Mouse (Mus musculus): ENCODE results near the gene Hhipl1. TPM values are rescaled to one million over a fixed set of nuclear protein-coding genes. Genes with fewer than 3 reads are reported as not detected.

The Hhipl1 gene
- polyA plus RNA-seq, 1 experiment from 2014 or later, result 0.69 TPM

GRCm38 (mm10) chr12:108317201-108317738, 11.2 kb downstream of the Hhipl1 start:
- Histone ChIP-seq H3K9me3 (no peaks in the 10 kb centered on the region), H3K4me3 (no peak overlapping the region), H3K27ac (no peak overlapping the region), H3K9ac (no peak overlapping the region), H3K4me2 (no peak overlapping the region), H3K4me1 (peaks cover 28% of the 10 kb centered on the region), H3K36me3 (no peaks in the 10 kb centered on the region), H3K27me3 (peaks cover 81% of the 10 kb centered on the region)
- no peak for ATAC-seq (ENCODE audit: insufficient number of reproducible peaks, insufficient read depth, low FRiP score, low TSS enrichment, low read depth)
- 8% methylated on average over 9 of the region's 9 CpGs for WGBS

- H3K27me3 ChIP-seq, result peaks cover 81% of the 10 kb centered on the region
Measured at GRCm38 (mm10) chr12:108317826-108318430, 11.9 kb downstream of the Hhipl1 start.

GRCm38 (mm10) chr12:108318499-108318898, 12.4 kb downstream of the Hhipl1 start:
- H3K27ac ChIP-seq, result no peak overlapping the region
- no peaks in the 10 kb centered on the region for H3K36me3 ChIP-seq
- H3K9me3 ChIP-seq, result no peaks in the 10 kb centered on the region
- 4% methylated on average over 37 of the region's 37 CpGs for WGBS
- ATAC-seq (ENCODE audit: insufficient number of reproducible peaks, insufficient read depth, low FRiP score, low TSS enrichment, low read depth), result no peak
- H3K27me3 ChIP-seq, result peaks cover 79% of the 10 kb centered on the region
- H3K9ac ChIP-seq, result 0 out of 2 replicates have a peak overlapping the region, but pooled peaks have one; percentile 40
- peaks cover 28% of the 10 kb centered on the region for H3K4me1 ChIP-seq
- peak overlapping the region; percentile 53 for H3K4me2 ChIP-seq
- H3K4me3 ChIP-seq, result peak overlapping the region; percentile 24

More at GRCm38 (mm10) chr12:108317826-108318430, 11.9 kb downstream of the Hhipl1 start:
- no peak for ATAC-seq (ENCODE audit: insufficient number of reproducible peaks, insufficient read depth, low FRiP score, low TSS enrichment, low read depth)
- Histone ChIP-seq H3K27ac (no peak overlapping the region), H3K36me3 (no peaks in the 10 kb centered on the region), H3K9ac (0 out of 2 replicates have a peak overlapping the region, but pooled peaks have one; percentile 40), H3K4me3 (peak overlapping the region; percentile 24), H3K4me1 (peaks cover 28% of the 10 kb centered on the region), H3K4me2 (peak overlapping the region; percentile 53), H3K9me3 (no peaks in the 10 kb centered on the region)
- 12% methylated on average over 18 of the region's 18 CpGs for WGBS

GRCm38 (mm10) chr12:108320096-108320495, 14.0 kb downstream of the Hhipl1 start:
- no peaks in the 10 kb centered on the region for H3K36me3 ChIP-seq
- no peak overlapping the region for H3K4me2 ChIP-seq
- peaks cover 71% of the 10 kb centered on the region for H3K27me3 ChIP-seq
- 9% methylated on average over 8 of the region's 8 CpGs for WGBS
- H3K9me3 ChIP-seq, result no peaks in the 10 kb centered on the region
- no peak for ATAC-seq (ENCODE audit: insufficient number of reproducible peaks, insufficient read depth, low FRiP score, low TSS enrichment, low read depth)
- H3K27ac ChIP-seq, result no peak overlapping the region
- H3K9ac ChIP-seq, result no peak overlapping the region
- H3K4me1 ChIP-seq, result peaks cover 28% of the 10 kb centered on the region
- no peak overlapping the region for H3K4me3 ChIP-seq

DNA sequence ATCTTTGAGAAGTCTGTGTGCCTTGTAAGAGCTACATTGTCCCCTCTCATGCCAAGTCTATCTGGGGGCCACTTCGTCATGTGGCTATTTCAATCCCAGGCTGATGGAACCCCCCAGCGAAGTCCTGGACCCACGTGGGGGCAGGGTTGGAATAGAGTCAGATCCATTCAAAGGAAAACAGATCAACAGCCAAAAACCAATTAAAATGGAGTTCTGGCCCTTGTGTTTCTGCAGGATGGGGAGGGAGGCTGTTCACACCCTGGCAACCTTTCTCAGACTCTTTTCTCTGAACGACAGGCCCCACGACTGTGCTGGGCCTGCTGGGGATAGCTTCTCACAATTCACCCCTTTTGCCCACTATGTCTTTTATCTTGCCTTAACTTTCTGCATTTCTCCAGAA, 20.3 kb downstream of the Hhipl1 start:
- H3K27me3 ChIP-seq, result peaks cover 64% of the 10 kb centered on the region
- no peaks in the 10 kb centered on the region for H3K9me3 ChIP-seq
- WGBS, result 56% methylated on average over 5 of the region's 5 CpGs
- H3K4me2 ChIP-seq, result no peak overlapping the region
- no peaks in the 10 kb centered on the region for H3K36me3 ChIP-seq
- no peak overlapping the region for H3K9ac ChIP-seq
- ATAC-seq (ENCODE audit: insufficient number of reproducible peaks, insufficient read depth, low FRiP score, low TSS enrichment, low read depth), result no peak
- peaks cover 13% of the 10 kb centered on the region for H3K4me1 ChIP-seq
- no peak overlapping the region for H3K27ac ChIP-seq
- no peak overlapping the region for H3K4me3 ChIP-seq

GRCm38 (mm10) chr12:108327889-108328491, 21.9 kb downstream of the Hhipl1 start:
- Histone ChIP-seq H3K4me1 (peaks cover 15% of the 10 kb centered on the region), H3K27me3 (peaks cover 62% of the 10 kb centered on the region), H3K9me3 (no peaks in the 10 kb centered on the region), H3K27ac (no peak overlapping the region), H3K9ac (peak overlapping the region; percentile 64), H3K4me2 (peak overlapping the region; percentile 82), H3K4me3 (peak overlapping the region; percentile 48), H3K36me3 (no peaks in the 10 kb centered on the region)
- 3% methylated on average over 66 of the region's 66 CpGs for WGBS
- no peak for ATAC-seq (ENCODE audit: insufficient number of reproducible peaks, insufficient read depth, low FRiP score, low TSS enrichment, low read depth)

GRCm38 (mm10) chr12:108333056-108333455, 27.0 kb downstream of the Hhipl1 start:
- Histone ChIP-seq H3K4me1 (peaks cover 22% of the 10 kb centered on the region), H3K27ac (no peak overlapping the region), H3K4me2 (peak overlapping the region; percentile 99), H3K27me3 (peaks cover 68% of the 10 kb centered on the region), H3K9ac (peak overlapping the region; percentile 38; the same call in 1 of the 2 replicates), H3K9me3 (no peaks in the 10 kb centered on the region), H3K4me3 (peak overlapping the region; percentile 68), H3K36me3 (no peaks in the 10 kb centered on the region)
- WGBS, result under 1% methylated on average over 16 of the region's 16 CpGs
- ATAC-seq (ENCODE audit: insufficient number of reproducible peaks, insufficient read depth, low FRiP score, low TSS enrichment, low read depth), result no peak

DNA sequence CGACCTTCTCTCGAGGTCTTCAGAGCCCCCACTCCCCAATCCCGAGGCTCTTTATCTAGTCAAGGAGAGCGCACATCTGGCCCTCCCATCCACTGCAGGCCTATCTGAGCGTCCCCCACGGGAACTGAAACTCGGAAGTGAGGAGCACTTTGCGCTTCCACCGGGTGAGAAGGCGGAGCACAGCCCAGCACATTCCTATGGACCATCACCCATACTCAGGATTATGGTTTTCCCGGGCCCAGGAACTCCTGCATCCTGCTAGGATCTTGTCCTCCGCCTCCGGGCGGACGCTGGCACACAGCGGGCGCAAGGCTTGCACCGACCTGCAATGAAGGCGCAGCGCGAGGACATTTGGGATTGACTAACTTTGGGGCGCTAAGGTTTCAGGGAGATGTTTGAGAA, 27.4 kb downstream of the Hhipl1 start:
- H3K4me2 ChIP-seq, result peak overlapping the region; percentile 99
- H3K9me3 ChIP-seq, result no peaks in the 10 kb centered on the region
- H3K4me3 ChIP-seq, result peak overlapping the region; percentile 68
- H3K9ac ChIP-seq, result peak overlapping the region; percentile 38; the same call in 1 of the 2 replicates
- 2% methylated on average over 22 of the region's 22 CpGs for WGBS
- ATAC-seq (ENCODE audit: insufficient number of reproducible peaks, insufficient read depth, low FRiP score, low TSS enrichment, low read depth), result peak; percentile 13; the same call in 1 of the 2 replicates
- H3K27me3 ChIP-seq, result peaks cover 64% of the 10 kb centered on the region
- H3K4me1 ChIP-seq, result peaks cover 18% of the 10 kb centered on the region
- H3K36me3 ChIP-seq, result no peaks in the 10 kb centered on the region
- H3K27ac ChIP-seq, result no peak overlapping the region; the same call in 1 of the 2 replicates

GRCm38 (mm10) chr12:108333895-108334445, 27.9 kb downstream of the Hhipl1 start, which contains the start of gene Cyp46a1:
Cyp46a1 (plus strand) TSS chr12:108334381.
- H3K4me3 ChIP-seq, result peak within 1 kb of the TSS; percentile 68
- H3K27me3 ChIP-seq, result peaks cover 59% of the 10 kb centered on the region
- peaks cover 20% of the 10 kb centered on the region for H3K4me1 ChIP-seq
- WGBS, result under 1% methylated on average over 48 of the region's 56 CpGs
- peak within 1 kb of the TSS; percentile 75 for H3K9ac ChIP-seq
- no peaks in the 10 kb centered on the region for H3K9me3 ChIP-seq
- ATAC-seq (ENCODE audit: insufficient number of reproducible peaks, insufficient read depth, low FRiP score, low TSS enrichment, low read depth), result peak; percentile 91
- H3K4me2 ChIP-seq, result peak within 1 kb of the TSS; percentile 99
- H3K36me3 ChIP-seq, result no peaks in the 10 kb centered on the region
- no peak within 1 kb of the TSS; the same call in 1 of the 2 replicates for H3K27ac ChIP-seq

- Histone ChIP-seq H3K4me1 (peaks cover 21% of the 10 kb centered on the region), H3K27me3 (peaks cover 53% of the 10 kb centered on the region), H3K9me3 (no peaks in the 10 kb centered on the region), H3K4me2 (peak overlapping the region; percentile 99), H3K27ac (no peak overlapping the region), H3K9ac (peak overlapping the region; percentile 75), H3K36me3 (no peaks in the 10 kb centered on the region), H3K4me3 (peak overlapping the region; percentile 68)
- ATAC-seq (ENCODE audit: insufficient number of reproducible peaks, insufficient read depth, low FRiP score, low TSS enrichment, low read depth), result no peak; the same call in 1 of the 2 replicates
- 1% methylated on average over 32 of the region's 32 CpGs for WGBS
Measured at GRCm38 (mm10) chr12:108334529-108334928, 28.5 kb downstream of the Hhipl1 start.

DNA sequence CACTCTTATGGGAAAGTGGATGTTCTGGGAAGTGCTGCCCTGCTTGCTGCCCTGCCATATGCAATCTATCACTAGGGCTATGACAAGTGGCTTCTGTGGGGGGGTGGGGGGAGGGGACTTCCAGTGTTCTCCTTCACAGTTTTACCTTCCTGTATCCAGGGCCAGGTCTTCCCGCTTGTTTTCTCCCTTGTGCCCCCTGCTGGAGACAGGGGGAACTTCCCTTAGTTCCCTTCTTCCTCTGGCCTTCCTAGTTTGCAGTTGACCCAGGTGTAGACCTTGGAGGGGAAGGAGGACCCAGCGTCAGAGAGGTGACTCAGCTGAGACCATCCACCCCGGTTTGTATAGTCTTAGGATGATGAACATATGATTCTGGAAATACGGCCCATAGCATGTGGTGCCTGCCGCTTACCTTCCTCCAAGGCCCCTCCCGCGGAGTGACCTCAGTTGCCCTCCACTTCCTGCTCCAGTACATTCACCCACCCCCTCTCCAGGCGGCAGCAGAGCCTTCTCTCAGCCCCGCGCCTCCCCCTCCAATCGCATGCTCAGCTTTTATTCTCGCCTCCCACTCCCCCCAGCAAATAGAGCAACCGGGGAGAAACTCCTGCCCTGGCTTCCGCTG, 32.6 kb downstream of the Hhipl1 start:
- Histone ChIP-seq H3K9me3 (no peaks in the 10 kb centered on the region), H3K4me2 (no peak overlapping the region), H3K27ac (no peak overlapping the region), H3K27me3 (peaks cover 29% of the 10 kb centered on the region), H3K9ac (no peak overlapping the region), H3K4me1 (peaks cover 15% of the 10 kb centered on the region), H3K4me3 (no peak overlapping the region), H3K36me3 (no peaks in the 10 kb centered on the region)
- WGBS, result 11% methylated on average over 14 of the region's 14 CpGs
- no peak for ATAC-seq (ENCODE audit: insufficient number of reproducible peaks, insufficient read depth, low FRiP score, low TSS enrichment, low read depth)

Measured in embryonic facial prominence, embryonic 13.5 days (tissue).